Mouse (Mus musculus) erythroblast, embryonic 14.5 days (primary cell): Measurements from ENCODE around the gene Dok5.

Source experiments
- GATA1 ChIP-seq: IDR thresholded peaks from 2 replicates; pipeline ENCODE4 v1.6.1; 2012; ENCODE audit warnings: low read length, inconsistent platforms, mixed read lengths
- TAL1 ChIP-seq: IDR thresholded peaks from 3 replicates; pipeline ENCODE4 v1.6.1; 2012; ENCODE audit warnings: low read length, inconsistent platforms, mixed read lengths

GRCm38 (mm10) chr2:170902204-170903028 is 170.8 kb downstream of the Dok5 start:
- TF ChIP-seq GATA1 (no peak), TAL1 (no peak)
